Mouse (Mus musculus): ENCODE data around the gene Bmper.

GRCm38 (mm10) chr9:23284940-23285460 is 62.1 kb downstream of the Bmper start:
- TF ChIP-seq POLR2A (IDR thresholded peaks at IDR 0.05; ENCODE audit: low read depth, low read length): no peak
- no peak for TF ChIP-seq CTCF (IDR thresholded peaks at IDR 0.05; ENCODE audit: borderline replicate concordance, insufficient read depth, low read length)

Measured in embryonic fibroblast, embryonic 13.5 days (primary cell).